In the genomic region with DNA sequence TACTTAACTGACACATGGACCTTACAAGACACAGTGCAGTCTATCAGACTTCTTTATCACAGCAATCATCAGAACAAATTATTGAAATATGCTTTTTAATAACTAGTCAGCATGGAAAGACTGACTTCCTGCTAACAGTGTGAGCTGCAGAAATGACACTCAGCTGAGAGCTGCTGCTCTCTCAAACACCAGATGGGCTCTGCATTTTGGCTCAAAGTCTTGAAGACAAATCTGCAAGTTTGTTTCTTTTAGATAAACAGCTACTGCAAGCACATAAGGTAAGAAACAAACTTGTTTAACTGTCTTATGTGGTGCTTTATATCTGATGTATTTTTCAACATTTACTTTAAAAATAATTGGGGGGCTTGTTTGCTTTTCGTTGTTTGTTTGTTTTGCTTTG, we compare ENCODE assay signal across 19 mouse cellular contexts.
"Had no signal": no experiment of that assay in that cellular context is flagged by ENCODE, and none has a peak within 500 bp of the region (broad histone marks: within the 10 kb centered on the region; RNA-seq: fewer than 3 reads in every experiment).

No protein-coding gene starts in this region.

- H3K4me1 ChIP-seq: kidney, embryonic 15.5 days; liver, embryonic 13.5 days; midbrain, embryonic 13.5 days; neural tube, embryonic 13.5 days; stomach, embryonic 15.5 days had no signal

- H3K9ac ChIP-seq: kidney, embryonic 15.5 days; liver, embryonic 13.5 days; midbrain, embryonic 13.5 days; neural tube, embryonic 13.5 days; stomach, embryonic 15.5 days had no signal

- ATAC-seq: midbrain, embryonic 13.5 days; midbrain, embryonic 16.5 days had no signal

- H3K4me3 ChIP-seq: kidney, embryonic 15.5 days; left cerebral cortex, adult 2 months; liver, embryonic 13.5 days; midbrain, embryonic 13.5 days; myocyte; neural tube, embryonic 13.5 days; stomach, embryonic 15.5 days had no signal

- H3K4me2 ChIP-seq: kidney, embryonic 15.5 days; liver, embryonic 13.5 days; midbrain, embryonic 13.5 days; neural tube, embryonic 13.5 days; stomach, embryonic 15.5 days had no signal

- H3K36me3 ChIP-seq: kidney, embryonic 15.5 days; liver, embryonic 13.5 days; midbrain, embryonic 13.5 days; neural tube, embryonic 13.5 days; stomach, embryonic 15.5 days had no signal

- H3K27me3 ChIP-seq: kidney, embryonic 15.5 days; liver, embryonic 13.5 days; midbrain, embryonic 13.5 days; neural tube, embryonic 13.5 days; stomach, embryonic 15.5 days had no signal

- H3K9me3 ChIP-seq: kidney, embryonic 15.5 days; liver, embryonic 13.5 days; midbrain, embryonic 13.5 days; neural tube, embryonic 13.5 days; stomach, embryonic 15.5 days had no signal

- H3K27ac ChIP-seq: kidney, embryonic 15.5 days; left cerebral cortex, adult 2 months; liver, embryonic 13.5 days; midbrain, embryonic 13.5 days; neural tube, embryonic 13.5 days; stomach, embryonic 15.5 days had no signal

- DNase-seq: kidney, adult 8-10 months; kidney, postnatal 10 days; kidney, postnatal 36 days; layer of hippocampus, postnatal 36 days; liver, embryonic 13.5 days; lung, adult 2 months; lung, postnatal 14 days; lung, postnatal 4 days; retina, postnatal 1 day; right cerebral cortex, postnatal 25 days; spleen, adult 18-20 months; thymus, postnatal 25 days had no signal
